Mouse (Mus musculus): Measurements from ENCODE around the gene Eaf2.

Eaf2 gene

GRCm38 (mm10) chr16:36874583-36875275 is at the start of gene Eaf2, which contains the start of gene Golgb1:
Gene Eaf2 (minus strand): TSS chr16:36875003.
Gene Golgb1 (plus strand): TSS chr16:36875140.
- peak; percentile 100 for DNase-seq (ENCODE audit: low read depth, low spot score)

DNA sequence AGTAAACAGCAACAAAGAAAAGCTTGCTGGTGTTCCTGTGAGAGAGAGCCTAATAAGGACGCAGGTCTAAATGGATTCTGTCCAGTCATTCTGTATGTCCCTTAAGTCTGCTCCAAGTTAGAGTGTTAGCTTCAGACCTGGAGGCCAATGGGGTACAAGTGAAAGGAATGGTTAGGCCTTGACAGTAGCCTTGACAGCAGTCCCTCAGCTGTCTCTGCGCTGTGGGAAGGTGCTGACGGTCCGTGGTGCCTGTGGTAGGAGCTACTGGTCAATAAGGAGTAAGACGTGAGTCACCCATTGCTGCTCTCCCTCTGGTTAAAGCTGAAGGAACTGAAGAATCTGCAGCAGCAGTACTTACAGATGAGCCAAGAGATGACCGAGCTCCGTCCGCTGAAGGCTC is 49.5 kb upstream of the Eaf2 start:
- DNase-seq (ENCODE audit: low read depth, low spot score), result no peak

- DNase-seq (ENCODE audit: low read depth, low spot score), result no peak
These were observed 47.2 kb upstream of the Eaf2 start for GRCm38 (mm10) chr16:36921980-36922379.

DNA sequence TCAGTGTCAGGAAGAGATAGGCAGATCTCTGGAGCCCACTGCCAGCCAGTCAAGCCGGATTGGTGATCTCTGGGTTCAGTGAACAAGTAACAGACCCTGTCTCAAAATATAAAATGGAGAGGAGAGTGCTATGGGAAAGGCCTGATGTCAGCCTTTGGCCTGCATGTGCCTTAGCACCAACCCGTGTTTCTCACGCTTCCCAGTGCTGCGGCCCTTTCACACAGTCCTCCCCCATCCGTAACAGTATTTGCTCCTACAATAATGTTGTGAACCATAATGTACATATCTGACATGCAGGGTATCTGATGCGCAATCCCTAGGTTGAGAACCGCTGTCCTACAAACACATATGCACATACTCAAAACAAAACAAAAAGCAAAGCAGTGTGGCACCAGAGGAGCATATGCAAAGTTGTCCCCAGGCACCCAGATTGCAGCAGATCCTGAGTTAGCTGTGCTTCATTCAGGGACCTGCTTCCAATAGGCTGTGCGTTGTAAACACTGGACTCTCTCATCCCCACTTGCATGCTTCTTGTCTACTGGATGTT is 46.3 kb upstream of the Eaf2 start:
- no peak for DNase-seq (ENCODE audit: low read depth, low spot score)

GRCm38 (mm10) chr16:36920410-36920809 is 45.6 kb upstream of the Eaf2 start:
- DNase-seq (ENCODE audit: low read depth, low spot score), result no peak

- no peak for DNase-seq (ENCODE audit: low read depth, low spot score)
These were observed 43.7 kb upstream of the Eaf2 start for GRCm38 (mm10) chr16:36918505-36918904.

DNA sequence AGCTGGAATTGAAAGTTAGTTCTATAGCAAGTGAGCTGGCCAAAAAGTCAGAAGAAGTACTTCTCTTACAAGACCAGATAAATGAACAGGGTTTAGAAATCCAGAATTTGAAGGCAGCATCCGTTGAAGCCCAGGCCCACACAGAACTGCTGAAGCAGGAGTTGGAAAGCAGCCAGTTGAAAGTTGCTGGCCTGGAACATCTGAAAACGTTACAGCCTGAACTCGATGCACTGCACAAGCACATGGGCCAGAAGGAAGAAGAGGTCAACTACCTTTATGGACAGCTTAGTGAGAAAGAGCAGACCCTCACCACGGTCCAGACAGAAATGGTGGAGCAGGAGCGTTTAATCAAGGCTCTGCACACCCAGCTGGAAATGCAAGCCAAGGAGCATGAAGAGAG is 39.4 kb upstream of the Eaf2 start:
- no peak for DNase-seq (ENCODE audit: low read depth, low spot score)

DNA sequence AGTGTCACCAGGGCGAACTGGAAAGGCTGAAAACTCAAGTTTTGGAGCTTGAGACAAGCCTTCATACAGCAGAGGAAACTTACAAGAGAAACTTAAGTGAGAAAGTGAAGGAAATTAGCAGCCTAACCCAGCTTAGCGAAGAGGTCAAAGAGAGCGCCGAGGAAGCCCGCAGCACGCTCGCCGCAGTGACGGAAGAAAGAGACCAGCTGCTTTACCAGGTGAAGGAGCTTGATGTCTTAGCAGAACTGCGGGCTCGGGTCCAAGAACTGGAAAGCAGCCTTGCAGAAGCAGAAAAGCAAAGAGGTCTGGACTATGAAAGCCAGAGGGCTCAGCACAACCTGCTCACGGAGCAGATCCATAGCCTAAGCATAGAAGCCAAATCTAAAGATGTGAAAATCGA is 37.5 kb upstream of the Eaf2 start:
- no peak for DNase-seq (ENCODE audit: low read depth, low spot score)

- DNase-seq (ENCODE audit: low read depth, low spot score), result no peak
These were observed 37.1 kb upstream of the Eaf2 start for GRCm38 (mm10) chr16:36911909-36912308.

DNA sequence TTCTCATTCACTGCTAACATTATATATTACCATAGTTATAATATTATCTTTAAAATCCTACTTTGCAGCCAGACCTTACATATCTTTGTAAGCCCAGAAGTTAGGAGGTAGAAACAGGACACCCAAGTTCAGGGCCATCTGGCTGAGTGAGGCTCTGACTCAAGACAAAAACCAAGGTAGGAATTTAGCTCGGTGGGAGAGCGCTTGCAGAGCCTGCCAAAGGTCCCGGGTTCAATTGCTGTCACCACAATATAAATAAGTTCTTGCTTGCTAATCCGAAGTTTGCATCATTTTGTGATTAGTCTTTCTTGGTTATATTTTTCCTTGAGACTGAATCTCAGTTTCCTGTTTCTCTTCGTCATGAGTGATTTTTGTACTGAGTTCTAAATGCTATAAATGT is 28.4 kb upstream of the Eaf2 start:
- no peak for DNase-seq (ENCODE audit: low read depth, low spot score)

DNA sequence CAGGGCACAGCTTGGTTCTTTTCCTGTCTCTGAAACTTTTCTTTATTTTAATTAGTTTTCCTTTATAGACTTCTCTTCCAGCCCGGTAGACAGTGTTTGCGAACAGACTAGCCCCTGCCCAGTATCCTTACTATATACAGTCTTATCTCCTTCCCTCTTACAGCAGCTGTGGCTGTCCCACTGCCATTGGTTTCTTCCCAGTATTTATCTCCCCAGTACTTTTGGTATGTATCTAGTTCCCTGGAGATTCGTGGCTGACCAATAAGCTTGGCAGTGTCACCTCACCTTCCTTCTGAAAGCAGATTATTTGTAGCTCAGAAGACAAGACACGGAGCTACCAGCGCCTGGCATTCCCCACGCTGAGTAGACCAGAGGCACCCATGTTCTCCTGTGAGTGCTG is 21.9 kb upstream of the Eaf2 start:
- no peak for DNase-seq (ENCODE audit: low read depth, low spot score)

DNA sequence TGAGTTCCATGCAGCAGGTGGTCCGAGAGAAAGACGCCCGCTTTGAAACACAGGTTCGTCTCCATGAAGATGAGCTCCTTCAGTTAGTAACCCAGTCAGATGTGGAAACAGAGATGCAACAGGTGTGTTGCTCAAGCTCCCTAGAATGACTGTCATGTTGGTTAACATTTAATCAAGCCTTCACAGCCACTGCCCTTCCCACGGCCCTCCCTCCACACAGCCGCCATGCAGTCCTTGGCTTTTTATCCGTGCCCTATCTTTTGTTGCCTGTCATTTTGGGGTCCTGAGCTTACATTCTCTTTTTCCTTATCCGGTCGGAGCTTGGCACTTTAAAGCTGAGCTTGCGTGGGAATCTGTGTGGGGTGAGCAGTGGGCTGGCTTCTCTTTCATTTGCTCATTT is 18.5 kb upstream of the Eaf2 start:
- no peak for DNase-seq (ENCODE audit: low read depth, low spot score)

DNA sequence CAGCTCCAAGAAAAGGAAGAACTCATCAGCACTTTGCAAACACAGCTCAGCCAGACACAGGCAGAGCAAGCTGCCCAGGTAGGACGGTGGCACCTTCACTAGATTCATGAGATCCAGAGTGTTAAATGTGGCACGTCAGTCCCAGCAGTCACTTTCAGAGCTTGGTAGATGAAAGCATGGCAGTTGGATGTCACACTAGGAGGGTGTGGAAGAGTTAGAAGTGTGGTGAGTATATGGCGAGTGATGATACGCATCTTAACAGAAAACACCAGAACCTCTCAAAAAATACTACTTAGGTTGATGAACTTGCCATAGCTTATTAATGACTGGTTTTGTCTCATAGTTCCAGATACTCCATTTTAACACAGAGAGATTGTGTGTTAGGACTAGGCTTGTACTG is 16.6 kb upstream of the Eaf2 start:
- no peak for DNase-seq (ENCODE audit: low read depth, low spot score)

DNA sequence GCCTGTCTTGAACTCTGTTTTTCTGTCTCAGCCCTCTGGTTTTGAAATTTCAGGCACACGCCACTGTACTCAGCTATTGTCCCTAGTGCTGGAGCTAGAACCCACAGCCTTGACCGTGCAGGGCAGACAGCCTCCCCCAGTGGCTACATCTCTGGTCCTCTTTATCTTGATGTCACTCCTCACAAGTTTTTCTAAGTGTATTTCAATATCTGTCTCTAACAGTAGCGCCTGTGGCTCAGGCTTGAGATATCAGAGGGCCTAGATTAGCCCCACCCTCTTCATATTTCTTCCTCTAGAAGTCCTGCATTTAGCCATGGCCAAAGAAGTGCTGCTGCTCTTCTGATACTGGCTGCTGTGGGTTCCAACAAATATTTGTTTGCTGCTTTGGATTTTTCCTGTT is 15.8 kb upstream of the Eaf2 start:
- no peak for DNase-seq (ENCODE audit: low read depth, low spot score)

DNA sequence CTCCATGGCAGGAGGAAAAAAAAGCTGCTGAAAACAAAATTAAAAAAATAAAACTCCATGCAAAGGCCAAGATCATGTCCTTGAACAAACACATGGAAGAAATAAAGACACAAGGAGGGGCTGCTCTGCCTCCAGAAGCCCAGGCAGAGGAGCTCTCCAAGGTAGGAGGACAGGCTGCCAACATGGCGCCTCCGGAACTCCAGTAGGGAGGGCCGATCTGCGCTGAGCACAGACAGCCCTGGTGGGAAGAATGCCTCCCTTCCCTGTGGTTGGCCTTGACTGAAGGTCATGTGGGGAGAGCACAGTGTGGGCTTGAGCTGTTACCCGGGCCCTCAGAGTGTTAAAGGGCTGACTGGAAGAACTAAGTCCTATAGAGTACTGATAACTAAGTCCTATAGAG is 12.7 kb upstream of the Eaf2 start:
- DNase-seq (ENCODE audit: low read depth, low spot score), result peak; percentile 90

GRCm38 (mm10) chr16:36885912-36886311 is 11.1 kb upstream of the Eaf2 start:
- DNase-seq (ENCODE audit: low read depth, low spot score), result no peak

GRCm38 (mm10) chr16:36884881-36885280 is 10.1 kb upstream of the Eaf2 start:
- peak; percentile 78 for DNase-seq (ENCODE audit: low read depth, low spot score)

- no peak for DNase-seq (ENCODE audit: low read depth, low spot score)
These were observed 8.0 kb upstream of the Eaf2 start for GRCm38 (mm10) chr16:36882737-36883343.

DNA sequence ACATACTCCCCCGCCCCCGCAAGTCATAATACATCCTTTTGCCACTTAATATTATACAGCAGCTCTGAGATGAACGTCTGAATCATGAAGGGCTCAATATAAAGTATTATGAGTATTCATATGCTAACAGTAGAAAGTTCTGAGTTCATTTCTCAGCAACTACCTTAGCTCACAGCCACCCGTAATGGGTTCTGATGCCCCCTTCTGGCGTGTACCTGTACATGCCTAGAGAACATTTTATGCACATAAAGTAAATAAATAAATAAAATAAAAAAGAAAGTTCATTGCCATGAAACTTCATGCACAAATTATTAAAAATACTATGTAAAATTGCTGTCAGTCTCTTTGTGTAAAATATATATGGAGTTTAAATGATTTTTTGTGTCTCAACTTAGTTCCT is 2.5 kb upstream of the Eaf2 start:
- peak; percentile 45 for DNase-seq (ENCODE audit: low read depth, low spot score)

GRCm38 (mm10) chr16:36875276-36875851 is 561 bp upstream of the Eaf2 start:
- DNase-seq (ENCODE audit: low read depth, low spot score), result peak; percentile 58

- DNase-seq (ENCODE audit: low read depth, low spot score), result no peak
These were observed 5.4 kb downstream of the Eaf2 start for GRCm38 (mm10) chr16:36869442-36869841.

DNA sequence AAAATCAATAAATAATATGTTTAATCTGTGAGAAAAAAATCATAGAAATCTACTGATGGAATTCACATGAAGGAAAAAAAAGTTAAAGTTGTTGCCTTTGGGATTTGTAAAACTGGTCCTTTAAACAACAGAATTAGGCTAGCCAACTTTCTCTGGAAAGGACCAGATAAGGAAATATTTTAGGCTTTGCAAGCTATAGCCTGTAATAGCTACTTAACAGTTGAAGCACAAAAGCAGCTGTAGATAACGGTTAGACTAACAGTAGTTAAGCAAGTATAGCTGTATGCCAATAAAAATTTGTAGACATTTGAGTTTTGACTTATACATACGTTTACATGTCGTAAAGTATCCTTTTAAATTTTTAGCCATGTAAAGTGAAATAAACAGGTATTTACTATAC is 11.2 kb downstream of the Eaf2 start:
- no peak for DNase-seq (ENCODE audit: low read depth, low spot score)

DNA sequence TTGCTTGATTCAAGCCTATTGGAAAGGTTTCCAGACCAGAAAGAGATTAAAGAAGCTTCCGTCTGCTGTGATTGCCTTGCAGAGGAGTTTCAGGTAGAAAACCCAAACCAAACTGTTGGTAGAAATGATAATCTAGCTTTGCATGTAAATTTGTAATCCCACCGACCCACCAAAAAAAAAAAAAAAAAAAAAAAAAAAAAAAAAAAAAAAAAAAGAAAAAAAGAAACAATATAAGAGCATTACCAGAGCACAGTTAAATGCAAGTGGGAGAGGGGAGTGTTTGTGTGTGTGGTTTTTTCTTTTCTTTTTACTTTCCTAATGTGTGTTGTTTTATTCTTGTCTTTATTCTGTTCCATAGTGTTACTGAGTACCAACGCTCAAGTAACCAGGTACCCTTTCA is 23.6 kb downstream of the Eaf2 start:
- no peak for DNase-seq (ENCODE audit: low read depth, low spot score)

Measured in ZHBTc4 (cell line).